Mouse (Mus musculus) CH12.LX (cell line): ENCODE data around the gene Lmnb2. TPM values are rescaled to one million over a fixed set of nuclear protein-coding genes. Genes with fewer than 3 reads are reported as not detected.
A peak's percentile ranks its signal among the peaks of the same experiment; 100 is the strongest.

Experiments used
- DNase-seq: peaks from one replicate; pipeline ENCODE4 v3.0.0-alpha.2; 2013; ENCODE audit errors: extremely low read depth
- H3K27ac ChIP-seq: 2 replicates; pipeline ENCODE4 v1.5.1; 2012; ENCODE audit warnings: low read depth, mild to moderate bottlenecking, control low read depth, moderate library complexity; ENCODE audit not compliant: insufficient read depth
- H3K27me3 ChIP-seq: replicated peaks from 2 replicates; pipeline ENCODE3; 2012; ENCODE audit warnings: inconsistent platforms
- H3K36me3 ChIP-seq, 2 experiments: replicated peaks in 1 of 2; 2 replicates each; pipeline versions ENCODE3 to v1.6.1; 2012; ENCODE audit warnings: inconsistent platforms in 1 of 2, low read length in 1 of 2, mild to moderate bottlenecking in 1 of 2, mixed read lengths in 1 of 2, moderate library complexity in 1 of 2; ENCODE audit not compliant: control insufficient read depth in 1 of 2, insufficient read depth in 1 of 2
- H3K4me1 ChIP-seq, 2 experiments: 2 replicates each; pipeline ENCODE4 v1.6.1; 2012; ENCODE audit warnings: inconsistent platforms in 1 of 2, moderate library complexity in 1 of 2; ENCODE audit not compliant: insufficient read depth in 2 of 2, control insufficient read depth in 1 of 2
- H3K4me2 ChIP-seq: 2 replicates; pipeline ENCODE4 v1.6.1; 2012; ENCODE audit warnings: low read depth, mild to moderate bottlenecking, control low read depth; ENCODE audit not compliant: poor library complexity, insufficient read depth, severe bottlenecking
- H3K4me3 ChIP-seq, 3 experiments: fragments of 150-350 bp in 1 of 3; sonication (generic) in 1 of 3; replicated peaks in 1 of 3; 2 replicates each; pipeline versions ENCODE3 to v1.5.1; 2011 to 2012; ENCODE audit warnings: low read depth in 2 of 3, low read length in 2 of 3, mild to moderate bottlenecking in 2 of 3, moderate library complexity in 2 of 3, control low read depth in 1 of 3, improper control_type of control experiment in 1 of 3, inconsistent platforms in 1 of 3, mixed read lengths in 1 of 3; ENCODE audit not compliant: poor library complexity in 1 of 3
- H3K79me2 ChIP-seq: replicated peaks from 2 replicates; pipeline ENCODE4 v1.6.1; 2012; ENCODE audit warnings: mild to moderate bottlenecking, moderate library complexity; ENCODE audit not compliant: control insufficient read depth, poor library complexity, insufficient read depth, severe bottlenecking; ENCODE audit errors: extremely low read depth
- H3K9ac ChIP-seq: 2 replicates; pipeline ENCODE4 v1.6.1; 2012; ENCODE audit warnings: low read depth, mild to moderate bottlenecking, control low read depth, moderate library complexity; ENCODE audit not compliant: insufficient read depth
- H3K9me3 ChIP-seq: replicated peaks from 2 replicates; pipeline ENCODE3; 2012; ENCODE audit warnings: low read length, inconsistent platforms, mixed read lengths
- BHLHE40 ChIP-seq: IDR thresholded peaks from 2 replicates; pipeline ENCODE4 v1.6.1; 2011; ENCODE audit warnings: mild to moderate bottlenecking, low read depth, low read length, improper control_type of control experiment
- ELF1 ChIP-seq: IDR thresholded peaks from 2 replicates; pipeline ENCODE4 v1.6.1; 2014; ENCODE audit warnings: low read depth, mild to moderate bottlenecking, inconsistent platforms, low read length, improper control_type of control experiment
- EP300 ChIP-seq: IDR thresholded peaks from 2 replicates; pipeline ENCODE4 v1.6.1; 2011; ENCODE audit warnings: low read length, improper control_type of control experiment
- KAT2A ChIP-seq: IDR thresholded peaks from 2 replicates; pipeline ENCODE4 v1.6.1; 2012; ENCODE audit warnings: low read length, improper control_type of control experiment, inconsistent platforms; ENCODE audit not compliant: insufficient replicate concordance
- MAX ChIP-seq: IDR thresholded peaks from 2 replicates; pipeline ENCODE4 v1.6.1; 2011; ENCODE audit warnings: low read length, improper control_type of control experiment
- NRF1 ChIP-seq: IDR thresholded peaks from 2 replicates; pipeline ENCODE4 v1.6.1; 2014; ENCODE audit warnings: low read depth, mild to moderate bottlenecking, inconsistent platforms, low read length, improper control_type of control experiment, moderate library complexity
- PAX5 ChIP-seq: IDR thresholded peaks from 2 replicates; pipeline ENCODE4 v1.6.1; 2012; ENCODE audit warnings: low read length, inconsistent platforms, mixed read lengths
- SIN3A ChIP-seq: IDR thresholded peaks from 2 replicates; pipeline ENCODE4 v1.6.1; 2012; ENCODE audit warnings: low read length, improper control_type of control experiment, inconsistent platforms
- SMC3 ChIP-seq: IDR thresholded peaks from 2 replicates; pipeline ENCODE4 v1.6.1; 2011; ENCODE audit warnings: low read depth, low read length, improper control_type of control experiment
- TBP ChIP-seq: conservative IDR thresholded peaks from 2 replicates; pipeline ENCODE4 v1.6.1; 2011; ENCODE audit warnings: low read depth, low read length, improper control_type of control experiment
- TCF12 ChIP-seq: IDR thresholded peaks from 2 replicates; pipeline ENCODE4 v1.6.1; 2014; ENCODE audit warnings: low read depth, mild to moderate bottlenecking, inconsistent platforms, low read length, improper control_type of control experiment
- UBTF ChIP-seq: IDR thresholded peaks from 2 replicates; pipeline ENCODE4 v1.6.1; 2012; ENCODE audit warnings: low read depth, mild to moderate bottlenecking, inconsistent platforms, low read length, improper control_type of control experiment, moderate library complexity
- ZC3H11A ChIP-seq: IDR thresholded peaks from 2 replicates; pipeline ENCODE4 v1.6.1; 2012; ENCODE audit warnings: low read depth, mild to moderate bottlenecking, inconsistent platforms, low read length, improper control_type of control experiment
- ZKSCAN1 ChIP-seq: IDR thresholded peaks from 2 replicates; pipeline ENCODE4 v1.6.1; 2012; ENCODE audit warnings: low read depth, inconsistent platforms, low read length, improper control_type of control experiment, borderline replicate concordance
- ZMIZ1 ChIP-seq: IDR thresholded peaks from 2 replicates; pipeline ENCODE4 v1.6.1; 2012; ENCODE audit warnings: low read depth, mild to moderate bottlenecking, inconsistent platforms, low read length, improper control_type of control experiment
- dilution Hi-C: fragments of 300-500 bp; cut with MboI; formaldehyde crosslinking; loops from 2 replicates; pipeline ENCODE4 v1.14.3; 2020; ENCODE audit warnings: low sequenced_read_pairs; ENCODE audit not compliant: extremely low pct_unique_long_range_greater_than_20kb, extremely low pct_ligation_motif_present
- in situ Hi-C: fragments of 300-500 bp; cut with MboI; formaldehyde crosslinking; loops from 3 replicates; pipeline ENCODE4 v1.14.3; 2019; ENCODE audit warnings: low sequenced_read_pairs, low pct_ligation_motif_present, low pct_unique_long_range_greater_than_20kb, mixed read lengths
- polyA plus RNA-seq: library from polyadenylated mRNA; unstranded; fragments of >175 nt; gene quantifications from 2 replicates; pipeline ENCODE4 v1.2.1, GENCODE M21; 2012; ENCODE audit warnings: low read depth; ENCODE audit not compliant: insufficient read length
- total RNA-seq, 2 experiments: library from RNA; depleted of rRNA; stranded (reverse); fragments of 300-350 nt in 1 of 2; fragments of >200 nt in 1 of 2; gene quantifications; 2 replicates each; pipeline ENCODE4 v1.2.3; 2012 to 2014

Gene Lmnb2
- total and polyA plus RNA-seq, 3 experiments: 20.7 to 25.8 (median 23.7) TPM

DNA sequence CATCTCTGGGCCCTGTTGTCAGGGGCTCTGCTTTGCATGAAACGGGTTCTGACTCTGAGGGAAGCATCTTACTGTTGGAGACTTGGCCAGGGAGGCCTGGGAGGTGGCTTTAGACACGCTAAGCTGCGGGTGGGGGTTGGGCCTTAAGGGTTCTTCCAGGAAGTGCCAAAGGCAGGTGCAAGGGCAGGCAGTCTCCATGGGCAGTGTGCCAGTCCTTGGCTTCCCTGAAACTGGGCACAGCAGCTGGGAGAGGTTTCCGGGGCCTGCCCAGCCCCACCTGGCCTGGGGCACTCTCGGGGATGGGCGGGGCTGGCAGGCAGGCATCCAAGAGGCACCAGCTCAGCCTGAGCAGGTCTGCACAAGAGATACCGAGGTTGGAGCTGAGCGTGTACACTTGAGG, 19.6 kb upstream of the Lmnb2 start:
- in situ Hi-C loops (no loop called here), dilution Hi-C loops (no loop called here)
- no peaks in the 10 kb centered on the region for H3K36me3 ChIP-seq
- H3K4me1 ChIP-seq: peaks cover 51 to 89% of the 10 kb centered on the region in 2 experiments
- no peak overlapping the region for H3K9ac ChIP-seq
- no peak overlapping the region for H3K27ac ChIP-seq
- H3K4me3 ChIP-seq: no peak overlapping the region
- no peaks in the 10 kb centered on the region for H3K79me2 ChIP-seq
- H3K9me3 ChIP-seq: no peaks in the 10 kb centered on the region
- DNase-seq: peak; percentile 46
- H3K27me3 ChIP-seq: peaks cover 52% of the 10 kb centered on the region
- TF ChIP-seq ELF1: peak; percentile 74
- TF ChIP-seq ZMIZ1: no peak
- TF ChIP-seq TBP: no peak
- TF ChIP-seq EP300: 0 out of 2 replicates have a peak, but pooled peaks have one; percentile 23
- TF ChIP-seq TCF12: peak; percentile 70
- peak overlapping the region; percentile 59 for H3K4me2 ChIP-seq

DNA sequence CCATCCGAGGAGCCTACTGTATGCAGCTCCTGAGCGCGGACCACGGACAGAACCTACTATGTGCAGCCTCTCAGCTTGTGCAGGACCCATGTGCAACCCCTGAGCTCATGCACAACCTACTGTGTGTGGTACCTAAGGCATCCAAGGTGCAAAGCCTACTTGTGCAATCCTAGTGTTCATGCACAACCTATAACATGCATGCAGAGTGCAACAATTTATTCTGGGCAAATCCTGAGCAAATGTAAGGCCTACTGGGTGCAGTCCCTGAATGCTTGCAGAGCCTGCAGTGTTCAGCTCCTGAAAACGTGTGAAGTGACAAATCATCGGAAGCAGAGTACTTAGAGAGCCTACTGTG, 18.7 kb upstream of the Lmnb2 start:
- H3K4me2 ChIP-seq: no peak overlapping the region
- in situ Hi-C loops: no loop called here
- no peak for DNase-seq
- peaks cover 52% of the 10 kb centered on the region for H3K27me3 ChIP-seq
- H3K4me3 ChIP-seq: no peak overlapping the region
- peaks cover 56 to 97% of the 10 kb centered on the region in 2 experiments for H3K4me1 ChIP-seq
- peaks cover 1 to 3% of the 10 kb centered on the region in 2 experiments for H3K36me3 ChIP-seq
- no peaks in the 10 kb centered on the region for H3K9me3 ChIP-seq
- H3K9ac ChIP-seq: no peak overlapping the region
- H3K79me2 ChIP-seq: no peaks in the 10 kb centered on the region
- dilution Hi-C loops: no loop called here
- TF ChIP-seq MAX (no peak), ZKSCAN1 (peak; percentile 66)
- no peak overlapping the region for H3K27ac ChIP-seq

DNA sequence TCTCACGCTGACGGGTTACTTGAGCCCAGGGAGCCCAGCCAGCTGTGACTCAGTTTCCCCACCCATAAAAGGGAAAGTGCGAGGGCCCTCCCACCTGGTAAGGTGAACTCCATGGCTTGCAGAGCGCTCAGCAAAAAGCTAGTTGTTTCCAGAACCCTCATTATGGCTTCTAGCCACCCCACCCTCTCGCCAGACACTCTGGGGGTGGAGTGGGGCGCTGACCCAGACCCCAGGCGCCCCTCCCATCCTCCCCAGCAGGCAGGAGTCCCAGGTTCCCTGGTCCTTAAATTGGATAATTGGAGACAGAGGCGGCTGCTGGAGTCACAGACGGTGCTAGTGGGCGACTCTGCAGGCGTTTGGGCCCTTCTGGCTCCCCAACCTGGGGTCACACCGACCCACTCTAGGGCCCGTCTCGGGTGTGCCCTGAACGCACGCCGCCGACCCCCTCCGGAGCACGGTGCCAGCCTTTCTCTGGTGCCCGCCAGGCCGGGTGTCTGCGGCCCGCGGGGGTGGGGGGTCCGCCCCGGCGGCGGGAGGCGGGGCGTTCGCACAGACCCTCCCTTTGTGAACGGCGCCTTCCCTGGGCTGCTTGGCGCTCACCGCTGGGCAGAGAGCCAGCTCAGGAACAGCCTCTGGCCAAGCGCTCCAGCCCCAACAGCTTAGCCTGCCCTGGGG, 18.2 kb upstream of the Lmnb2 start:
- dilution Hi-C loops (no loop called here), in situ Hi-C loops (no loop called here)
- Histone ChIP-seq H3K9ac (no peak overlapping the region), H3K79me2 (no peaks in the 10 kb centered on the region), H3K4me2 (no peak overlapping the region), H3K36me3 (peaks cover 3 to 8% of the 10 kb centered on the region in 2 experiments), H3K4me3 (no peak overlapping the region), H3K9me3 (no peaks in the 10 kb centered on the region), H3K27ac (no peak overlapping the region), H3K4me1 (peaks cover 58 to 100% of the 10 kb centered on the region in 2 experiments), H3K27me3 (peaks cover 47% of the 10 kb centered on the region)
- TF ChIP-seq KAT2A: no peak
- no peak for TF ChIP-seq PAX5
- no peak for TF ChIP-seq SMC3
- no peak for TF ChIP-seq BHLHE40
- TF ChIP-seq ZC3H11A: no peak
- no peak for TF ChIP-seq UBTF
- no peak for TF ChIP-seq SIN3A
- TF ChIP-seq NRF1: no peak
- no peak for DNase-seq
